Mouse (Mus musculus) fibroblast of lung, adult 2 months (primary cell): ENCODE data around the gene Pde1b.

Experiments
- DNase-seq: peaks from one replicate; pipeline ENCODE4 v3.0.0-alpha.2; 2011; ENCODE audit warnings: low read depth

Pde1b gene

GRCm38 (mm10) chr15:103509317-103509716 lies 6.5 kb downstream of the Pde1b start:
- no peak for DNase-seq

- DNase-seq, result no peak
These were observed 8.8 kb downstream of the Pde1b start for GRCm38 (mm10) chr15:103511652-103512051.

GRCm38 (mm10) chr15:103513621-103514031 lies 10.8 kb downstream of the Pde1b start:
- DNase-seq, result no peak

- no peak for DNase-seq
These were observed 11.3 kb downstream of the Pde1b start for GRCm38 (mm10) chr15:103514119-103514518.

- no peak for DNase-seq
These were observed 12.1 kb downstream of the Pde1b start for GRCm38 (mm10) chr15:103514914-103515313.

- DNase-seq, result no peak
These were observed 16.0 kb downstream of the Pde1b start for GRCm38 (mm10) chr15:103518600-103519385.

GRCm38 (mm10) chr15:103519386-103520378 lies 16.8 kb downstream of the Pde1b start:
- DNase-seq, result no peak

- no peak for DNase-seq
These were observed 19.7 kb downstream of the Pde1b start for GRCm38 (mm10) chr15:103522458-103523099.

GRCm38 (mm10) chr15:103523156-103523555 lies 20.3 kb downstream of the Pde1b start:
- DNase-seq, result no peak

GRCm38 (mm10) chr15:103530372-103530771 lies 27.5 kb downstream of the Pde1b start:
- no peak for DNase-seq

GRCm38 (mm10) chr15:103534054-103534620 lies 31.3 kb downstream of the Pde1b start:
- DNase-seq, result no peak

GRCm38 (mm10) chr15:103535030-103535429 lies 32.2 kb downstream of the Pde1b start:
- DNase-seq, result no peak

- DNase-seq, result no peak
These were observed 33.0 kb downstream of the Pde1b start for GRCm38 (mm10) chr15:103535786-103536185.

GRCm38 (mm10) chr15:103536456-103536855 lies 33.6 kb downstream of the Pde1b start:
- DNase-seq, result no peak

GRCm38 (mm10) chr15:103537011-103537821 lies 34.4 kb downstream of the Pde1b start:
- DNase-seq, result no peak

GRCm38 (mm10) chr15:103537822-103538213 lies 35.0 kb downstream of the Pde1b start, which contains the start of gene Ppp1r1a:
Gene Ppp1r1a (minus strand): TSS chr15:103538003.
- DNase-seq, result no peak

GRCm38 (mm10) chr15:103539259-103539658 lies 36.4 kb downstream of the Pde1b start:
- DNase-seq, result no peak

- DNase-seq, result no peak
These were observed 37.8 kb downstream of the Pde1b start for GRCm38 (mm10) chr15:103540646-103541045.

- DNase-seq, result no peak
These were observed 39.7 kb downstream of the Pde1b start for GRCm38 (mm10) chr15:103542526-103542925.

GRCm38 (mm10) chr15:103547983-103548382 lies 45.1 kb downstream of the Pde1b start:
- DNase-seq, result no peak

- DNase-seq, result no peak
These were observed 46.6 kb downstream of the Pde1b start for GRCm38 (mm10) chr15:103549475-103549874.
